Comparison of ENCODE assay signal across 21 mouse cellular contexts in genomic region chr3:108246857-108247256, GRCm38 (mm10). TPM values are rescaled to one million over a fixed set of nuclear protein-coding genes. Genes with fewer than 3 reads are reported as not detected.
"Had no signal": no experiment of that assay in that cellular context is flagged by ENCODE, and none has a peak within 500 bp of the region (broad histone marks: within the 10 kb centered on the region; RNA-seq: fewer than 3 reads in every experiment).

No protein-coding gene starts in this region.

- ATAC-seq: midbrain, embryonic 16.5 days had no signal

- H3K36me3 ChIP-seq: midbrain, embryonic 10.5 days; midbrain, embryonic 12.5 days; neural tube, embryonic 13.5 days; neural tube, embryonic 15.5 days had no signal

- DNase-seq: lung, adult 18-20 months; lung, embryonic 14.5 days; lung, postnatal 10 days; lung, postnatal 4 days; midbrain, embryonic 14.5 days; retina, postnatal 1 day; right cerebral cortex, adult 18-20 months; right cerebral cortex, postnatal 25 days; right cerebral cortex, postnatal 4 days; spleen, adult 18-20 months; thymus, adult 18-20 months; thymus, postnatal 25 days; thymus, postnatal 4 days had no signal

- H3K9ac ChIP-seq: lung, embryonic 14.5 days; midbrain, embryonic 12.5 days; neural tube, embryonic 13.5 days; neural tube, embryonic 15.5 days had no signal

- H3K4me3 ChIP-seq: midbrain, embryonic 10.5 days; midbrain, embryonic 12.5 days; myocyte; neural tube, embryonic 13.5 days; neural tube, embryonic 15.5 days had no signal

- H3K4me1 ChIP-seq: midbrain, embryonic 10.5 days; midbrain, embryonic 12.5 days; neural tube, embryonic 13.5 days; neural tube, embryonic 15.5 days had no signal

- H3K27ac ChIP-seq: midbrain, embryonic 10.5 days; midbrain, embryonic 12.5 days; neural tube, embryonic 13.5 days; neural tube, embryonic 15.5 days had no signal

- H3K9me3 ChIP-seq: midbrain, embryonic 10.5 days; midbrain, embryonic 12.5 days; neural tube, embryonic 13.5 days; neural tube, embryonic 15.5 days had no signal

RNA-seq across cellular contexts. Expression of gene Sypl2, which starts 20.4 kb away (rescaled TPM):
- total RNA-seq: megakaryocyte, adult 5-6 weeks; megakaryocyte-erythroid progenitor cell, adult 5-6 weeks had no signal
